Mouse (Mus musculus) thymus, postnatal 10 days (tissue): ENCODE results near the gene Csrp3.

Experiments used
- DNase-seq, 2 experiments: peaks; one replicate each; pipeline ENCODE4 v3.0.0; 2021; ENCODE audit warnings: low spot score in 2 of 2

The Csrp3 gene

GRCm38 (mm10) chr7:48867576-48867975 is 19.7 kb upstream of the Csrp3 start:
- DNase-seq, result no peak

- no peak for DNase-seq
Measured at GRCm38 (mm10) chr7:48864671-48865458, 17.0 kb upstream of the Csrp3 start.

GRCm38 (mm10) chr7:48864199-48864598 is 16.4 kb upstream of the Csrp3 start:
- no peak for DNase-seq

GRCm38 (mm10) chr7:48861796-48862195 is 14.0 kb upstream of the Csrp3 start:
- DNase-seq, result no peak

- DNase-seq, result no peak
Measured at GRCm38 (mm10) chr7:48860948-48861347, 13.1 kb upstream of the Csrp3 start.

- DNase-seq, result no peak
Measured at GRCm38 (mm10) chr7:48859362-48859761, 11.5 kb upstream of the Csrp3 start.

GRCm38 (mm10) chr7:48858257-48858656 is 10.4 kb upstream of the Csrp3 start:
- no peak for DNase-seq

GRCm38 (mm10) chr7:48855461-48855860 is 7.6 kb upstream of the Csrp3 start:
- no peak for DNase-seq

- DNase-seq, result no peak
Measured at GRCm38 (mm10) chr7:48853496-48853895, 5.7 kb upstream of the Csrp3 start.

- no peak for DNase-seq
Measured at GRCm38 (mm10) chr7:48851529-48852104, 3.8 kb upstream of the Csrp3 start.

- DNase-seq, result no peak
Measured at GRCm38 (mm10) chr7:48846755-48847154, 1.1 kb downstream of the Csrp3 start.

GRCm38 (mm10) chr7:48845213-48845973 is 2.4 kb downstream of the Csrp3 start:
- no peak for DNase-seq

- no peak for DNase-seq
Measured at GRCm38 (mm10) chr7:48843541-48843940, 4.3 kb downstream of the Csrp3 start.

GRCm38 (mm10) chr7:48842353-48842752 is 5.5 kb downstream of the Csrp3 start:
- DNase-seq, result no peak

- no peak for DNase-seq
Measured at GRCm38 (mm10) chr7:48841538-48841937, 6.3 kb downstream of the Csrp3 start.

GRCm38 (mm10) chr7:48840545-48840944 is 7.3 kb downstream of the Csrp3 start:
- no peak for DNase-seq

GRCm38 (mm10) chr7:48838434-48838833 is 9.4 kb downstream of the Csrp3 start:
- DNase-seq, result no peak

- DNase-seq, result no peak
Measured at GRCm38 (mm10) chr7:48836949-48837348, 10.9 kb downstream of the Csrp3 start.

GRCm38 (mm10) chr7:48834989-48835626 is 12.7 kb downstream of the Csrp3 start:
- no peak for DNase-seq

- DNase-seq, result no peak
Measured at GRCm38 (mm10) chr7:48834371-48834970, 13.4 kb downstream of the Csrp3 start.

- no peak for DNase-seq
Measured at GRCm38 (mm10) chr7:48832735-48833134, 15.1 kb downstream of the Csrp3 start.

GRCm38 (mm10) chr7:48830395-48830794 is 17.4 kb downstream of the Csrp3 start:
- DNase-seq, result no peak
